Comparison of ENCODE assay signal across 21 mouse cellular contexts in the genomic region with DNA sequence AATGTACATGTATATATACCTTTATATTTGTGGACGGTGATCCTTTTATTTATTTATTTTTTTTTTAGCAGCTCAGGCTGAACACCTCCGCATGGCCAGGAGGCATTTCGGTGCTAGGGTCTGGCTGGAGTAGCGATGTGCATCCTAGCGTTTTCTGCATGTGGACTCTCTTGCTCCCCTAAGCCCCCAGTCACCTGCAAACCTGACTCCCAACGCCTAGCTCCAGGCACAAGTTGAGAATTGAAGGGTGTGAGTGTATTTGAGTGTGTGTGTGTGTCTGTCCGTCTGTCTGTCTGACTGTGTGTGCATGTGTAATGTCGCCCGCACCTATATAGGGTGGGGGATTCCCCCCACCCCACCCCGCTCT. TPM values are rescaled to one million over a fixed set of nuclear protein-coding genes. Genes with fewer than 3 reads are reported as not detected.
DNase-seq lines count a peak whose midpoint lies in the region; ATAC-seq and TF ChIP-seq lines count a peak whose summit lies in the region.
"Had no signal": no experiment of that assay in that cellular context is flagged by ENCODE, and none has a peak within 500 bp of the region (broad histone marks: within the 10 kb centered on the region; RNA-seq: fewer than 3 reads in every experiment).

No protein-coding gene starts in this region.

- no peak for DNase-seq in hindbrain, embryonic 11.5 days (ENCODE audit: low spot score)
- DNase-seq in hindbrain, postnatal 0 days (ENCODE audit: low spot score), result no peak
- DNase-seq in brain, embryonic 14.5 days (ENCODE audit: low read depth), result peak; percentile 43
- DNase-seq in forebrain, postnatal 0 days, result no peak
- no peak for DNase-seq in midbrain, postnatal 0 days (ENCODE audit: low spot score)
- no peak for DNase-seq in thymus, postnatal 10 days (ENCODE audit: low spot score in 2 of 2)
- DNase-seq in adrenal gland, adult 18-20 months (ENCODE audit: low spot score in 2 of 2), result no peak
- DNase-seq: B cell, adult 2 months; heart, postnatal 14 days; kidney, adult 9 months; kidney, postnatal 4 days; lung, postnatal 10 days; thymus, postnatal 36 days had no signal

- no peak for TF ChIP-seq POLR2A in brain, embryonic 14.5 days (IDR thresholded peaks at IDR 0.05; ENCODE audit: borderline replicate concordance, extremely low read depth, insufficient read depth, insufficient read length, poor library complexity, severe bottlenecking)

- no peak overlapping the region for H3K4me3 ChIP-seq in hindbrain, embryonic 11.5 days (ENCODE audit: low read depth, low read length)
- no peak overlapping the region for H3K4me3 ChIP-seq in hindbrain, postnatal 0 days (ENCODE audit: low read length)
- peak overlapping the region; percentile 13; the same call in 1 of the 2 replicates for H3K4me3 ChIP-seq in forebrain, postnatal 0 days (ENCODE audit: low read depth, low read length)
- peak overlapping the region; percentile 38 for H3K4me3 ChIP-seq in midbrain, postnatal 0 days (ENCODE audit: low read depth, low read length)
- H3K4me3 ChIP-seq: embryonic facial prominence, embryonic 12.5 days; heart, embryonic 10.5 days; limb, embryonic 15.5 days; megakaryocyte, embryonic 14.5 days had no signal

- no peaks in the 10 kb centered on the region for H3K4me1 ChIP-seq in hindbrain, embryonic 11.5 days (replicated peaks; ENCODE audit: control insufficient read depth, insufficient read depth, low read length)
- no peaks in the 10 kb centered on the region for H3K4me1 ChIP-seq in hindbrain, postnatal 0 days (ENCODE audit: insufficient read depth, low read length)
- no peaks in the 10 kb centered on the region for H3K4me1 ChIP-seq in forebrain, postnatal 0 days (ENCODE audit: insufficient read depth)
- H3K4me1 ChIP-seq in midbrain, postnatal 0 days (ENCODE audit: insufficient read depth, low read length), result no peaks in the 10 kb centered on the region
- H3K4me1 ChIP-seq: embryonic facial prominence, embryonic 12.5 days; heart, embryonic 10.5 days; limb, embryonic 15.5 days; megakaryocyte, embryonic 14.5 days had no signal

- no peak for TF ChIP-seq CTCF in hindbrain, postnatal 0 days (IDR thresholded peaks at IDR 0.05; ENCODE audit: low read depth)
- TF ChIP-seq CTCF in brain, embryonic 14.5 days (IDR thresholded peaks at IDR 0.05; ENCODE audit: borderline replicate concordance, extremely low read depth, insufficient read depth, insufficient read length), result no peak
- TF ChIP-seq CTCF in forebrain, postnatal 0 days (IDR thresholded peaks at IDR 0.05; ENCODE audit: low read depth), result no peak
- TF ChIP-seq CTCF in midbrain, postnatal 0 days (IDR thresholded peaks at IDR 0.05), result no peak

- no peaks in the 10 kb centered on the region for H3K36me3 ChIP-seq in hindbrain, embryonic 11.5 days (ENCODE audit: control insufficient read depth, insufficient read depth, low read length)
- no peaks in the 10 kb centered on the region for H3K36me3 ChIP-seq in hindbrain, postnatal 0 days (ENCODE audit: insufficient read depth, low read length)
- no peaks in the 10 kb centered on the region for H3K36me3 ChIP-seq in forebrain, postnatal 0 days (ENCODE audit: insufficient read depth)
- H3K36me3 ChIP-seq in midbrain, postnatal 0 days (ENCODE audit: insufficient read depth, low read length), result no peaks in the 10 kb centered on the region
- H3K36me3 ChIP-seq: embryonic facial prominence, embryonic 12.5 days; heart, embryonic 10.5 days; limb, embryonic 15.5 days had no signal

- no peak overlapping the region for H3K9ac ChIP-seq in hindbrain, embryonic 11.5 days (ENCODE audit: low read depth, low read length)
- no peak overlapping the region for H3K9ac ChIP-seq in hindbrain, postnatal 0 days (replicated peaks; ENCODE audit: low read length)
- H3K9ac ChIP-seq in forebrain, postnatal 0 days, result no peak overlapping the region
- H3K9ac ChIP-seq in midbrain, postnatal 0 days (replicated peaks; ENCODE audit: low read length, poor library complexity, severe bottlenecking), result peak overlapping the region; percentile 61
- H3K9ac ChIP-seq: embryonic facial prominence, embryonic 12.5 days; limb, embryonic 15.5 days had no signal

- WGBS in hindbrain, embryonic 11.5 days, result under 1% methylated on average over 10 of the region's 10 CpGs
- WGBS in hindbrain, postnatal 0 days, result 2% methylated on average over 10 of the region's 10 CpGs
- WGBS in forebrain, postnatal 0 days, result 1% methylated on average over 10 of the region's 10 CpGs
- WGBS in midbrain, postnatal 0 days, result under 1% methylated on average over 10 of the region's 10 CpGs

- ATAC-seq in hindbrain, embryonic 11.5 days (ENCODE audit: low FRiP score), result peak; percentile 5; the same call in 1 of the 2 replicates
- no peak for ATAC-seq in hindbrain, postnatal 0 days
- peak; percentile 16; the same call in 1 of the 2 replicates for ATAC-seq in forebrain, postnatal 0 days
- ATAC-seq in midbrain, postnatal 0 days (ENCODE audit: low FRiP score), result 0 out of 2 replicates have a peak, but pooled peaks have one; percentile 17

- no peaks in the 10 kb centered on the region for H3K9me3 ChIP-seq in hindbrain, embryonic 11.5 days (ENCODE audit: control insufficient read depth, low read length)
- no peaks in the 10 kb centered on the region for H3K9me3 ChIP-seq in hindbrain, postnatal 0 days (ENCODE audit: low read length)
- H3K9me3 ChIP-seq in forebrain, postnatal 0 days (ENCODE audit: low read length), result no peaks in the 10 kb centered on the region
- no peaks in the 10 kb centered on the region for H3K9me3 ChIP-seq in midbrain, postnatal 0 days (ENCODE audit: low read length)
- H3K9me3 ChIP-seq: embryonic facial prominence, embryonic 12.5 days; heart, embryonic 10.5 days; limb, embryonic 15.5 days; megakaryocyte, embryonic 14.5 days had no signal

- H3K4me2 ChIP-seq in hindbrain, embryonic 11.5 days (replicated peaks; ENCODE audit: low read depth, low read length), result no peak overlapping the region
- H3K4me2 ChIP-seq in hindbrain, postnatal 0 days (ENCODE audit: low read depth, low read length), result no peak overlapping the region
- H3K4me2 ChIP-seq in forebrain, postnatal 0 days (ENCODE audit: low read depth), result 0 out of 2 replicates have a peak overlapping the region, but pooled peaks have one; percentile 19
- H3K4me2 ChIP-seq in midbrain, postnatal 0 days (ENCODE audit: low read depth, low read length, poor library complexity, severe bottlenecking), result peak overlapping the region; percentile 43
- H3K4me2 ChIP-seq: limb, embryonic 15.5 days had no signal

- peaks cover 96% of the 10 kb centered on the region for H3K27me3 ChIP-seq in hindbrain, embryonic 11.5 days (ENCODE audit: control insufficient read depth, insufficient read depth, low read length)
- H3K27me3 ChIP-seq in hindbrain, postnatal 0 days (ENCODE audit: insufficient read depth, low read length), result peaks cover 88% of the 10 kb centered on the region
- peaks cover 89% of the 10 kb centered on the region for H3K27me3 ChIP-seq in forebrain, postnatal 0 days (ENCODE audit: insufficient read depth, low read length)
- H3K27me3 ChIP-seq in midbrain, postnatal 0 days (ENCODE audit: insufficient read depth, low read length), result peaks cover 45% of the 10 kb centered on the region

- no peak overlapping the region for H3K27ac ChIP-seq in hindbrain, embryonic 11.5 days (ENCODE audit: low read depth, low read length)
- H3K27ac ChIP-seq in hindbrain, postnatal 0 days, result no peak overlapping the region
- no peak overlapping the region for H3K27ac ChIP-seq in forebrain, postnatal 0 days (ENCODE audit: low read depth, low read length)
- H3K27ac ChIP-seq in midbrain, postnatal 0 days (ENCODE audit: low read depth, low read length), result peak overlapping the region; percentile 86
- H3K27ac ChIP-seq: embryonic facial prominence, embryonic 12.5 days; heart, embryonic 10.5 days; limb, embryonic 15.5 days had no signal

RNA-seq across cellular contexts. Expression of gene Tfap2d, which starts 0.9 kb away (rescaled TPM):
- polyA plus RNA-seq in hindbrain, embryonic 11.5 days (2014; fragmentation: Nextera tagmentation; extraction: Ambion mirVana), result 0.68 and 0.74 TPM in 2 replicates
- total RNA-seq in hindbrain, postnatal 0 days (2014; rRNA removed), result 1.0 and 2.4 TPM in 2 replicates
- polyA plus RNA-seq in hindbrain, postnatal 0 days (2015; fragmentation: Nextera tagmentation; extraction: Ambion mirVana), result 0.52 and 7.1 TPM in 2 replicates
- 17.1 and 21.2 TPM in 2 replicates for polyA plus RNA-seq in brain, embryonic 14.5 days (2012; rRNA removed)
- total RNA-seq in forebrain, postnatal 0 days (2014; rRNA removed), result 8.2 and 9.4 TPM in 2 replicates
- 6.5 and 7.1 TPM in 2 replicates for polyA plus RNA-seq in forebrain, postnatal 0 days (2015; fragmentation: Nextera tagmentation; extraction: Ambion mirVana)
- 65.5 and 74.2 TPM in 2 replicates for total RNA-seq in midbrain, postnatal 0 days (2014; rRNA removed)
- 54.9 and 56.8 TPM in 2 replicates for polyA plus RNA-seq in midbrain, postnatal 0 days (2015; fragmentation: Nextera tagmentation; extraction: Ambion mirVana)
- not detected for total RNA-seq in adrenal gland, adult 18-20 months (2021)
- total RNA-seq: ES-E14; gastrocnemius, postnatal 4 days; heart, postnatal 14 days had no signal
- polyA plus RNA-seq: heart, embryonic 10.5 days; intestine, embryonic 14.5 days; limb, embryonic 15.5 days; liver, embryonic 16.5 days had no signal

Comparison
In these comparisons a context has a peak if more than half of its experiments do, and no peak if none do; other contexts are left out.
1. H3K4me2 ChIP-seq: peak in forebrain, postnatal 0 days (single experiment) and midbrain, postnatal 0 days (single experiment); none in hindbrain, embryonic 11.5 days (single experiment) and hindbrain, postnatal 0 days (single experiment).
2. H3K4me3 ChIP-seq: peak in forebrain, postnatal 0 days (single experiment) and midbrain, postnatal 0 days (single experiment); none in hindbrain, embryonic 11.5 days (single experiment) and hindbrain, postnatal 0 days (single experiment).